Mouse (Mus musculus) frontal cortex, postnatal 14 days (tissue): ENCODE results near the gene Faf1.
"Not testable (repeated sequence)": the region's sequence is repeated elsewhere in the genome, so short reads cannot be mapped to it uniquely, and the experiment has no call there.

Experiments
- DNase-seq, 2 experiments: peaks; one replicate each; pipeline ENCODE4 v3.0.0; 2022; ENCODE audit warnings: low spot score in 2 of 2

Faf1 gene

GRCm38 (mm10) chr4:109665101-109665981 is 11.0 kb upstream of the Faf1 start:
- peak in 1 of 2 experiments; percentile 40 for DNase-seq

DNA sequence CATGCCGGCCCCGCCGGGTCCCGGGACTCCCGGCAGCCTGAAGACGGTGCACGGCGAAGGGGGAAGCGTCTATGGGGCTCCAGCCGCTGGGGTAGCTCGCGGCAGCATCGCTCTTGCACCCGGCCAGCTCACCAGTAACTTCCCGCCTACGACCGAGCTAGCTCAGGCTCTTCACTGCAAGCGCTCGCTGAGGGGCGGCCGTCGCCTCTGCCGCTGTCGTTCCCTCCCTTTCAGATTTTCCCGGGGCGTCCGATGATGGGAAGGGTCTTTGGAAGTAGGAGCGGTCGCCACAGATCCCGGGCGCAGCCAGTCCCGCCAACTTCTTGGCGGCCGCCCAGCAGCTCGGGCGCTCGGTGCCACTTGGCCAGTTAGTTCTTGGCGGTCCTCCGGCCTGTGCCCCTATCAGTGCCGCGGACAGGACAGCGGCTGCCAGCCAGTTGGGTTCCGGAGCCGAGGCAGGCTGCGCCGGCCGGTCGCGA is 10.4 kb upstream of the Faf1 start:
- DNase-seq = peak in 1 of 2 experiments; percentile 33

GRCm38 (mm10) chr4:109666461-109667269 is 9.7 kb upstream of the Faf1 start, which contains the start of gene Cdkn2c:
TSS of gene Cdkn2c (minus strand) at chr4:109667189.
- DNase-seq = peak; percentile 47 to 52

GRCm38 (mm10) chr4:109667518-109667917 is 8.9 kb upstream of the Faf1 start:
- DNase-seq = no peak

- DNase-seq = no peak
These were observed 6.2 kb upstream of the Faf1 start for GRCm38 (mm10) chr4:109670213-109670612.

- no peak for DNase-seq
These were observed 4.4 kb upstream of the Faf1 start for GRCm38 (mm10) chr4:109671941-109672340.

DNA sequence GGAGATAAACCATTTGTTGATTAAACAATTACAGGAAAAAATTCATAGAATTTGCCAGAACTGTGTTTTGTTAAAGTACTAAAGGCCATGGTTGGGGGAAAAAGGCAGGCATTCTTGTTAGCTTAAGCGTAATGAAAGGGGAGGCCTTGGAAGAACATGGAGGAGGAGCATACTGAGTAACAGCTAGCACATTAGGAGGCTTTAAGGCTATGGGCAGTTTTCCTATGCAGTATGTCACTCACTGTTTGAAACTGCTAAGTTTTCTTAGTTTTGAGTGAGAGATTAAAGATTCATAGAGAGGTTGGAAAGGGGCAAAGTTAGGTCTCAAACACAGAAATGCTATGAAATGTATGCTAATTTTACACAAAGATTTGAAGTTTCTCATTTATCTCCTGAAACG is 2.3 kb upstream of the Faf1 start:
- no peak for DNase-seq

GRCm38 (mm10) chr4:109677221-109677620 is 833 bp downstream of the Faf1 start:
- DNase-seq = no peak

DNA sequence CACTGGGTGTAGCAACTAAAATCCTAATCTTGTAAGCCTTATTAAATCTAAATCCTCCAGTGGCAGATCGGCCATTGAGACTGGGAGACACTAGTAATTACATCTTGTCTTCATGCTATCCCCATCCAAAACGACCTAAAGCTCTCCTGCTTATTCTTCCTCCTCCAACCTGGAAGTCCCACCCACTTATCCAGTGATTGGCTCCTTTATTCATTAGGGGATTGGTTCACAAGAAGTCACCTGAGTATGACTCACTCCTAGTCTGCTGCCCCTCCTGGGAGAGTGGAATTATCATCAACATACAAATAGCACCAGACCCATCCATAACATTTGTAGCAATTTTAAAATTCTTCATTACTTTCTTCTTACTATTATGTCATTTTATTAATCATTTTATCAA is 7.2 kb downstream of the Faf1 start:
- DNase-seq = no peak

GRCm38 (mm10) chr4:109692674-109693073 is 16.3 kb downstream of the Faf1 start:
- DNase-seq = no peak

- not testable (repeated sequence) for DNase-seq
These were observed 24.3 kb downstream of the Faf1 start for GRCm38 (mm10) chr4:109700727-109701126.

- DNase-seq = no peak
These were observed 27.2 kb downstream of the Faf1 start for GRCm38 (mm10) chr4:109703568-109703967.

DNA sequence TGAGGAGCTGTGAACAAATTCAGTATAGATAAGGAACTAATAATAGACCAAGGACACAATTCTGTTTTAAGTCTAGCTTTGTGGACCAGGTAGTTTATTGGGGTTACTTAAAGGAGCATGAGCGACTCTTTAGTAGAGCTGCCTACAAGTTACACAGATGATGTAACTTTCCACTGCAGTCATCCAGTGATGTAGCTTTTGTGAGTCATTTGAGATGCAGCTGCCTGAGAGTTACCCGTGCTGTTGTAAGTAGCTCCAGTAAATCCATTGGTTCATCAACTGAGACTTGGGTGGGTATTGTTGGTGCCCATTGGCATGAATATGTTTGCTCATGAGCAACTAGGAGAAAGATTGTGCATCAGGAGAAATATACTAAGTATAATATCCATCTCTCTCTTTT is 29.0 kb downstream of the Faf1 start:
- DNase-seq = no peak

DNA sequence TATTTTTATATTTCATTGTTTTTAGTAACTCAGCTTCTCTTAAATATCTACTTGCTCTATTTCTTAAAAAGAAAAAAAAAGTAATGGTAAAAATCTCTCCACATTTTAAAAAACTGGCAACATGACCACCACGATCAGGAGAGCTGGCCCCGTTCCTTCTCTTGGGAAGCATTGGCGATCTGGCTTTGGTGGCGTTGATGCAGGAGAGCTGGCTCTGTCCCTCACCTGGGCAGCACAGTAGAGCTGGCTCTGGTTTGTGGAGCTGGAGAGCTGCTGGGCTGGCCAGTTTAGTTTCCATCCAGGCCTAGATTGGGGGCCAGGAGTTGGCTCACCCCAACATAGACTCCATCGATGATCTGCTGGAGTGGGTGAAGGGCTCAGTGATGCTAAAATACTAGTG is 42.9 kb downstream of the Faf1 start:
- DNase-seq = no peak

GRCm38 (mm10) chr4:109729281-109729680 is 52.9 kb downstream of the Faf1 start:
- DNase-seq = no peak

DNA sequence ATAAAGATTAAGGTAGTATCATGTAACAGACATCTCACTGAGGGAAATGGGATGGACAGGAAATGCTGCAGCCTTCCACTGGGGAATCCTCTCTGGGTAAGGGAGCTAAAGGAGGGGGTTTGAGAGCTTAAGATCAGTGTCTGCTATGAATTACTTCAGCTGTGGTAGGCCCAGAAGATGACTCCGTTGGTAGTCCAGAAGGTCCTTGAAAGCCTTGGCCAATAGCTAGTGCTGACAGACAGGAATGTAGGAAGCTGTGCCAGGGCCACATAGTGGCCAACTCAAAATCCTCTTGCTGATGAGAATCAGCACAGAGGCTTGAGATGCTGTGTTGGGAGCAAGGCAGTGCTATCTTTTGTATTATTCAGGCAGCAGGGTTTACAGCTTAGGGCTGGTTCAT is 59.4 kb downstream of the Faf1 start:
- DNase-seq = no peak

DNA sequence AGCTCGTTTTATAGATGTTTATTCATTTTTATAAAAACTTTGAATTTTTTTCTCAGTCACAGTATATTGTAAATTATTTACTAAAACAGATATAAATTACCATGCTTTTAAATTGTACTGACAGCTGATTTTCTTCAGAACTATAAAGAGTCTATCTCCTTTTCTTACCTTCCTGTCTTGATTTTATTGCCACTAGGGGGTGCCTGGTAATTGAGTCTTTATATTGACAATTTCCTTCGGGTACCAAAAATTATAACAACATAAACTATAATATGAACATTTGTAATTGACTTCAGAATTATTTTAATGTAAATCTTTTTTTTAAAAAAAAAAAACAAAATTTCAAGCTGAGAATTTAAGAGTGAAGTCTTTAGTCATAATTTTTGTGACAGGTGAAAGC is 67.6 kb downstream of the Faf1 start:
- no peak for DNase-seq

DNA sequence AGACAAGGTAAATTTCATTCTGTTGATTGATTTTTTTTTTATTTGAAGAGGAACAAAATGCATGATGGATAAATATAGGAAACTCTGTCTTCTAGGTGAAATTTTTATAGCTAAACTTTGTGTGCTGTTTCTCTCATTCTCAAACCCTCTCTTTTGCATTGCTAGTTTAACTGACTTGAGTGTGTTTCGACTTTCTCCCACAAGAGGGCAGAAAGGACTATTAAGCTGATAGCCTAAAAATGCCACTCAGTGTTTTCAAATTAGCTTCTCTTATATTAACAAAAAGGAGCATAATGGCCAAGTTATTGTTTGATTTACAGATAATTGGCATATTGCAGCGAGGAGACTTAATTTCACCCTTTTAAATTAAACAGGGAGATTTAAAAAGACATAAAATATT is 82.6 kb downstream of the Faf1 start:
- DNase-seq = no peak

GRCm38 (mm10) chr4:109759901-109760300 is 83.5 kb downstream of the Faf1 start:
- no peak for DNase-seq

DNA sequence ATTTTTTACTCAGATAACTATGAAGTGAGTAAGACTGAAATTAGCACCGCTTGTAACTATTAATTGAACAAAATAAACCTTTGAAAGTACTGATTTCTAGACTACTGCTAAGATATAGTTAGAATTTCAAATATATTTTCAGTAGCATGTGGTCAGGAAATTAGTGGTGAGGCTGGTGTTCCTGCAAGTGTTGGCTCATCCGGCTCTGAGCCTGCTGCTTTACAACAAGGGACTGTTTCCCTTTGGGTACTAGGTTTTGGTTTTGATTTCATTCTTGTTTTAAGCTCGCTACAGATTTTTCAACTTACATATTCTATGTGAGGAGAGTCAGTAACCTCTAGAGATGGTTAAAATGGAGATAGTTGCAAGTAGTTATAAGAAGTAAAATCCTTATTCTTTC is 84.1 kb downstream of the Faf1 start:
- DNase-seq = no peak

- DNase-seq = no peak
These were observed 86.5 kb downstream of the Faf1 start for GRCm38 (mm10) chr4:109762768-109763501.

GRCm38 (mm10) chr4:109769071-109769470 is 92.7 kb downstream of the Faf1 start:
- DNase-seq = no peak
